Mouse (Mus musculus) lung, adult 18-20 months (tissue): ENCODE results near the gene Ptbp3.

Experiments used
- DNase-seq, 2 experiments: peaks; one replicate each; pipeline ENCODE4 v3.0.0; 2022; ENCODE audit warnings: mixed read lengths in 2 of 2

The Ptbp3 gene

DNA sequence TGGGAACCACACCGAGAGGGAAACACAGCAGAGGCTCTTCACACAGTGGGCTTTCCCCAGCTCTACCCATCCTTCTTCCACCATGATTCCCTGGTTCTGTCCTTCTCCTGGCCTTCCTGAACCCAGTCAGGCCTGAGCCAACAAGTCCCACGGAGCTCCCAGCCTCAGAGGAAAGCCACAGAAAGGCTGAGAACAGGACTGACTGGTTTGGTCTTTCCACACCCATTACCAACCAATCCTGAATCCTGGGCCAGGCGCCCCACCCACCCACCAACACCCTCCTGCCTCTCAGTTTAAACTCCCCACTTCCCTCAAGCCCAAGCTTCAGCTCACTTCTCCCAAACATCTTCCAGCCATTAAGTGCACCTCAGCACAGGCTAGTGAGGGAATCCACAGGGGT is 115.1 kb downstream of the Ptbp3 start:
- DNase-seq, result peak; percentile 21 to 63

GRCm38 (mm10) chr4:59429128-59429527 is 120.0 kb downstream of the Ptbp3 start:
- DNase-seq, result no peak

DNA sequence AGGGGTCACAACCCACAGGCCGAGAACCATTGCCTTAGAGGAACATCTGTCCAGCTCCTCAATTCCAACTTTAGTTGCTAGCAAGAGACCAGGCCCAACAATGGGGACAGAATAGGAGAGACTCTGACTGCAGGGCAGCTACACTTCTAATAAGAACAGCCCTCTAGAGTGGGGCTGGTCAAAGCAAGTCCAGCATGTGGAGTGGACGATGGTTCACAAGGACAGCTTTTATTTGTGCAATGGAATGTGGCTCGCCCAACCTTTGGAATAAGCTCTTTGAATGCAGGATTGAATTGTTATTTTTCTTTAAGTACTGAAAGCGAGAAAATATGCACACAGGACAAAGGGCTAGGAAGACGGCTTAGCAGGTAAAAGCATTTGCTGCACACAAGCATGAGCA is 122.7 kb downstream of the Ptbp3 start:
- no peak for DNase-seq

DNA sequence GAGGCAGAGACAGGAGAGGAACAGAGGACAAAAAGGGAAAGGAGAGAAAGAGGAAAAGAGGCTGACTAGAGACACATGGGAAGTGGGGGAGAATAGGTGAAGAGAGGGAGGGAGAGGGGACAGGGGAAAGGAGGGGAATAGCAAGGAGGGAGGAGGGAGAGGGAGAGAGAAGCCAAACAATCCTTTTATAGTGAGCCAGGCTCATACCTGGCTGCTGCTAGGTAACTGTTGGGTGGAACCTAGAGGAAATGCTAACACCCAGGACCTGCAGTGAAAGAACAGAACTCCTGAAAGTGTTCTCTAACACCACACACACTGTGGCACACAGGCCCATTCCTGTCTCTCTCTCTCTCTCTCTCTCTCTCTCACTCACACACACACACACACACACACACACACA is 126.4 kb downstream of the Ptbp3 start:
- DNase-seq, result no peak

- DNase-seq, result peak; percentile 65 to 77
Measured at GRCm38 (mm10) chr4:59422025-59422783, 127.0 kb downstream of the Ptbp3 start.
